Mouse (Mus musculus): ENCODE measurements around the gene Fem1b. TPM values are rescaled to one million over a fixed set of nuclear protein-coding genes. Genes with fewer than 3 reads are reported as not detected.

The Fem1b gene
- polyA plus RNA-seq, 1 experiment from 2014 or later = 57.8 TPM

- no peaks in the 10 kb centered on the region for H3K9me3 ChIP-seq (replicated peaks; ENCODE audit: control insufficient read depth, low read length)
- H3K36me3 ChIP-seq (ENCODE audit: control insufficient read depth, insufficient read depth, low read length) = no peaks in the 10 kb centered on the region
- H3K4me2 ChIP-seq (ENCODE audit: low read length) = no peak overlapping the region
- 58% methylated on average over 4 of the region's 4 CpGs for WGBS
- H3K9ac ChIP-seq (ENCODE audit: low read length) = no peak overlapping the region
- H3K27ac ChIP-seq (ENCODE audit: low read depth, low read length) = no peak overlapping the region
- H3K4me1 ChIP-seq (ENCODE audit: control insufficient read depth, insufficient read depth, low read length) = no peaks in the 10 kb centered on the region
- no peaks in the 10 kb centered on the region for H3K27me3 ChIP-seq (replicated peaks; ENCODE audit: control insufficient read depth, insufficient read depth, low read length)
- DNase-seq (ENCODE audit: low spot score) = no peak
- no peak for ATAC-seq
- no peak overlapping the region for H3K4me3 ChIP-seq (ENCODE audit: low read depth, low read length)
These were observed 53.4 kb downstream of the Fem1b start for GRCm38 (mm10) chr9:62758288-62758687.

DNA sequence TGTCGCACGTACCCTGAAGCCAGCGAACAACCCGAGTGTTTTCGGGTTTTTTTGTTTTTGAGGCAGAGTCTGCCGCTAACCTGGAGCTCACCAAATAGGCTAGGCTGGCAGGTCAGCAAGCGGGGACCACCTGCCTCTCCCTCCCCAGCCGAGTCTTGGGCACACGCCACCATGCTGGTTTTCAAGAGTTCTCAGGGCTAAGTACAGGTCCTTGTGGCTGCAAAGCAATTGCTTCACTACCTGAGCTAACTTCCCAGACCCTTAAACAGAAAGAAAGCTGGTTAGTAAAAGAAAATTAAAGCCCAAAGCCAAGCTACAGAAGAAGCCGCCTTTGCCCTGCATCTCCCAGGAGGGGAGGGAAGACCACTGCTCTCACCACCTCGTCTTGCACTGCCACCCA lies 61.4 kb downstream of the Fem1b start:
- H3K4me3 ChIP-seq (ENCODE audit: low read depth, low read length) = no peak overlapping the region
- H3K4me1 ChIP-seq (ENCODE audit: control insufficient read depth, insufficient read depth, low read length) = no peaks in the 10 kb centered on the region
- no peak for ATAC-seq
- H3K9me3 ChIP-seq (replicated peaks; ENCODE audit: control insufficient read depth, low read length) = no peaks in the 10 kb centered on the region; the same call in 1 of the 2 replicates
- no peak overlapping the region for H3K4me2 ChIP-seq (ENCODE audit: low read length)
- H3K36me3 ChIP-seq (ENCODE audit: control insufficient read depth, insufficient read depth, low read length) = no peaks in the 10 kb centered on the region
- H3K27me3 ChIP-seq (replicated peaks; ENCODE audit: control insufficient read depth, insufficient read depth, low read length) = no peaks in the 10 kb centered on the region
- H3K27ac ChIP-seq (ENCODE audit: low read depth, low read length) = no peak overlapping the region
- H3K9ac ChIP-seq (ENCODE audit: low read length) = no peak overlapping the region
- 88% methylated on average over 11 of the region's 11 CpGs for WGBS
- DNase-seq (ENCODE audit: low spot score) = no peak

DNA sequence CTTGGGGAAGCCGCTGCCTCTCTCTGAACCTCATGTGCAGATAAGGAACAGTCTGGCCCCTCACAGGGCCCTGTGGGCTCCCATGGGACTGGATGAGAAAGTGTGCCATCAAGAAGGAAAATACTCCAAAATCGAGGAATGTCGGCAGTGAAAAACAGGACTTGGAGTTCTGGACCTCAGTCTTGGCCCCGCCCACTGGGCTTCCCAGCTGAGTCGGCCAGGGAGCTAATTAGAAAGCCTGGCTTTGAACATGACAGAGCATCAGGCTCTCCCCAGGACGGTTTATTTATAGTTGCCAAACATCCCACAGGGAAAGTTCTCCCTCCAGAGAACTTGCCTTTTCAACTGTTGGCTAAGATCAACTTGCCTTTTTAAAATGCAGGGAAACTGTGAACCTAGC lies 62.1 kb downstream of the Fem1b start:
- 65% methylated on average over 6 of the region's 6 CpGs for WGBS
- no peaks in the 10 kb centered on the region; the same call in 1 of the 2 replicates for H3K9me3 ChIP-seq (replicated peaks; ENCODE audit: control insufficient read depth, low read length)
- H3K4me3 ChIP-seq (ENCODE audit: low read depth, low read length) = no peak overlapping the region
- H3K4me2 ChIP-seq (ENCODE audit: low read length) = no peak overlapping the region
- H3K27ac ChIP-seq (ENCODE audit: low read depth, low read length) = no peak overlapping the region
- ATAC-seq (no peak), DNase-seq (ENCODE audit: low spot score) (no peak)
- no peaks in the 10 kb centered on the region for H3K36me3 ChIP-seq (ENCODE audit: control insufficient read depth, insufficient read depth, low read length)
- no peaks in the 10 kb centered on the region for H3K27me3 ChIP-seq (replicated peaks; ENCODE audit: control insufficient read depth, insufficient read depth, low read length)
- no peak overlapping the region for H3K9ac ChIP-seq (ENCODE audit: low read length)
- H3K4me1 ChIP-seq (ENCODE audit: control insufficient read depth, insufficient read depth, low read length) = no peaks in the 10 kb centered on the region

GRCm38 (mm10) chr9:62746646-62747045 lies 65.1 kb downstream of the Fem1b start:
- no peak overlapping the region for H3K27ac ChIP-seq (ENCODE audit: low read depth, low read length)
- no peak overlapping the region for H3K4me2 ChIP-seq (ENCODE audit: low read length)
- H3K27me3 ChIP-seq (replicated peaks; ENCODE audit: control insufficient read depth, insufficient read depth, low read length) = no peaks in the 10 kb centered on the region
- H3K4me1 ChIP-seq (ENCODE audit: control insufficient read depth, insufficient read depth, low read length) = no peaks in the 10 kb centered on the region
- no peak overlapping the region for H3K9ac ChIP-seq (ENCODE audit: low read length)
- ATAC-seq (no peak), DNase-seq (ENCODE audit: low spot score) (no peak)
- no peaks in the 10 kb centered on the region; the same call in 1 of the 2 replicates for H3K9me3 ChIP-seq (replicated peaks; ENCODE audit: control insufficient read depth, low read length)
- no peak overlapping the region for H3K4me3 ChIP-seq (ENCODE audit: low read depth, low read length)
- no peaks in the 10 kb centered on the region for H3K36me3 ChIP-seq (ENCODE audit: control insufficient read depth, insufficient read depth, low read length)
- WGBS = 85% methylated on average over 6 of the region's 6 CpGs

DNA sequence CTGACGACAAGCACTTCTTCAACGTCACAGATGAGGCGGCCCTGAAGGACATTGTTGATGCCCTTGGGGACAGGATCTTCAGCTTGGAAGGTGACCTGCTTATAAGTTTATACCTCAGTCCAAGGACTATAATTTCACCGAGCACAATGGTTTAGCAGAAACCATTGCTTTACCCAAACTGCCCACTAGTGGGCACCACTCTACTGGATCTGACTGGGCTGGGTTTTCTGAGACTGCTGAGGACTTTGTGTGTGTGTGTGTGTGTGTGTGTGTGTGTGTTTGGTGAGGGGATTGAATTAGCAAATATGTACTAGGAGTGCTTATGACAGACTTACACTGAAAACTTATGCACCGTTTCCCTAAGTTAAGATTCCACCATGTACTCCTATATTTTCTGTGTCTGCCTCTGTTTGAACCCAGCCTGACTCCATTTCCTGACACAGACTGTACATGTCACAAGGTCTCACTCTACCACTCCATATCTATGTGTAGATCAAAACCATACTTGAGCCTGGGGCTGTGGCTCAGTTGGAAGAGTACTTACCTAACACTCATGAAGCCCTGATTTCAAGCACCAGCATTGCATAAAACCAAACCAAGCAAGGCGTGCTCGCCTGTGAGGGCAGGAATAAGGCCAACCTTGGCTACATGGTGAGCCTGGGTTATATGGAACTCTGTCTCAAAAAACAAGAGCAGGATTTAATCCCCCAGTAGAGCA lies 67.0 kb downstream of the Fem1b start:
- WGBS = 57% methylated on average over 7 of the region's 7 CpGs
- ATAC-seq (no peak), DNase-seq (ENCODE audit: low spot score) (peak; percentile 62)
- Histone ChIP-seq H3K4me3 (ENCODE audit: low read depth, low read length) (no peak overlapping the region), H3K4me2 (ENCODE audit: low read length) (no peak overlapping the region), H3K27ac (ENCODE audit: low read depth, low read length) (no peak overlapping the region), H3K9me3 (replicated peaks; ENCODE audit: control insufficient read depth, low read length) (no peaks in the 10 kb centered on the region), H3K4me1 (ENCODE audit: control insufficient read depth, insufficient read depth, low read length) (no peaks in the 10 kb centered on the region), H3K36me3 (ENCODE audit: control insufficient read depth, insufficient read depth, low read length) (no peaks in the 10 kb centered on the region), H3K27me3 (replicated peaks; ENCODE audit: control insufficient read depth, insufficient read depth, low read length) (no peaks in the 10 kb centered on the region), H3K9ac (ENCODE audit: low read length) (no peak overlapping the region)

Other genes starting within 250 kb of the Fem1b start
- gene Itga11, start 134.1 kb downstream of the Fem1b start, polyA plus RNA-seq (2014; fragmentation: Nextera tagmentation; extraction: Ambion mirVana) = 0.85 and 1.2 TPM in 2 replicates
- 3.8 and 4.9 TPM in 2 replicates for gene Cln6, start 26.9 kb upstream of the Fem1b start, polyA plus RNA-seq (2014; fragmentation: Nextera tagmentation; extraction: Ambion mirVana)
- 12.0 and 12.9 TPM in 2 replicates for gene Calml4, start 46.1 kb upstream of the Fem1b start, polyA plus RNA-seq (2014; fragmentation: Nextera tagmentation; extraction: Ambion mirVana)
- gene Pias1, start 176.0 kb upstream of the Fem1b start, polyA plus RNA-seq (2014; fragmentation: Nextera tagmentation; extraction: Ambion mirVana) = 57.2 and 63.7 TPM in 2 replicates

Measured in forebrain, embryonic 14.5 days (tissue).